Mouse (Mus musculus): ENCODE measurements around the gene Rnase12. TPM values are rescaled to one million over a fixed set of nuclear protein-coding genes. Genes with fewer than 3 reads are reported as not detected.

Rnase12 gene
- polyA plus RNA-seq, 1 experiment from 2014 or later, result 1.7 TPM

DNA sequence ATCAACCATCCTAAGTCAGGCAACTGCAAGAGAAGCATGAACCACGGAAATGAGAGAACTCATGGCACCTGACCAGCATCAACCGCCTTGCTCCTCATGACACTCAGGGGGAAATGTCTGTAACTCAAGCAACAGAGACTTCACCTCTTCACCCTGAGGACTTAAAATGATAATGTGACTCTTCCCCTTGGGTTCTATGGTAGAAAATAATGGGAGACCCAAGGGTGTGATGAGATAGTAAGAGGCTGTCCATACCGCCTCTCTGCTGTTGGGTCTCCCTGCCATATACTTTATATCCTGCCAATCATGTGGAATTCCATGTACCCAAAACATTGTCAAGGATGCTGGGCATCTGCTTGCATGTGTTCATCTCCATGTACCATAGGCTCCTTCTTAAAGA is 16.9 kb upstream of the Rnase12 start, which contains the start of gene Olfr750:
TSS of gene Olfr750 (minus strand) at position 101 of the 400 bp plus-strand sequence.
- WGBS (ENCODE audit: insufficient replicate concordance), result 62% methylated on average over 3 of the region's 3 CpGs
- Histone ChIP-seq H3K27me3 (ENCODE audit: control insufficient read depth, insufficient read depth, low read depth, low read length) (no peaks in the 10 kb centered on the region; the same call in 1 of the 2 replicates), H3K4me2 (ENCODE audit: low read depth, low read length) (no peak within 1 kb of the TSS), H3K4me1 (ENCODE audit: control insufficient read depth, low read depth, low read length) (no peaks in the 10 kb centered on the region), H3K9ac (ENCODE audit: low read depth, low read length) (no peak within 1 kb of the TSS), H3K27ac (ENCODE audit: low read length) (no peak within 1 kb of the TSS), H3K4me3 (ENCODE audit: low read depth, low read length) (no peak within 1 kb of the TSS), H3K36me3 (ENCODE audit: control insufficient read depth, insufficient read depth) (no peaks in the 10 kb centered on the region), H3K9me3 (replicated peaks; ENCODE audit: control insufficient read depth, low read length) (no peaks in the 10 kb centered on the region)
- no peak for ATAC-seq (ENCODE audit: low read depth)

GRCm38 (mm10) chr14:51069617-51070016 is 12.2 kb upstream of the Rnase12 start:
- Histone ChIP-seq H3K9me3 (replicated peaks; ENCODE audit: control insufficient read depth, low read length) (no peaks in the 10 kb centered on the region), H3K4me2 (ENCODE audit: low read depth, low read length) (no peak overlapping the region), H3K27me3 (ENCODE audit: control insufficient read depth, insufficient read depth, low read depth, low read length) (no peaks in the 10 kb centered on the region), H3K27ac (ENCODE audit: low read length) (no peak overlapping the region), H3K36me3 (ENCODE audit: control insufficient read depth, insufficient read depth) (no peaks in the 10 kb centered on the region), H3K4me3 (ENCODE audit: low read depth, low read length) (no peak overlapping the region), H3K4me1 (ENCODE audit: control insufficient read depth, low read depth, low read length) (peaks cover 8% of the 10 kb centered on the region), H3K9ac (ENCODE audit: low read depth, low read length) (no peak overlapping the region)
- no peak for ATAC-seq (ENCODE audit: low read depth)
- 68% methylated on average over 2 of the region's 2 CpGs for WGBS (ENCODE audit: insufficient replicate concordance)

GRCm38 (mm10) chr14:51068956-51069355 is 11.5 kb upstream of the Rnase12 start:
- ATAC-seq (ENCODE audit: low read depth), result no peak
- H3K4me3 ChIP-seq (ENCODE audit: low read depth, low read length), result no peak overlapping the region
- WGBS (ENCODE audit: insufficient replicate concordance), result 80% methylated on average over 5 of the region's 5 CpGs

DNA sequence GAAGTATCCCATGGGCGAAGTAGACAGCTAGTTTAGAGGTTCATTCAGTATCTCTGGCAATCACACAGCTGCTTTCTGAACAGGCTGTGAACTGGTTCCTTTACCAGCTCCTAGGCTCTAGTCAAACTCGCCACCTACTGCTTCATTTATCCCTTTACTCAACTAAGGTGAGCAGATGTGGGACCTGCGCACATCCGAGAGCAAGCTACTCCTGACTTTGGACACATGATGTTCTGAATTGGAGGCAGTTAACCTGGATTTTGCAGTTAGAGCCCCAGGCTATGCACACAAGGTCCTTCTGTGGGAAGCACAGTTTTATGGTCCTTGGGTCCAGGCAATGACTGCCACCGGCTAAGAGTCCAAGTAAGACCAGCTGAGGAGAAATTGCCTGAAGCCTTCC is 3.3 kb upstream of the Rnase12 start:
- peaks cover 12% of the 10 kb centered on the region for H3K4me1 ChIP-seq (ENCODE audit: control insufficient read depth, low read depth, low read length)
- no peak for ATAC-seq (ENCODE audit: low read depth)
- no peak overlapping the region for H3K9ac ChIP-seq (ENCODE audit: low read depth, low read length)
- H3K27ac ChIP-seq (ENCODE audit: low read length), result no peak overlapping the region
- H3K9me3 ChIP-seq (replicated peaks; ENCODE audit: control insufficient read depth, low read length), result no peaks in the 10 kb centered on the region
- no peaks in the 10 kb centered on the region for H3K36me3 ChIP-seq (ENCODE audit: control insufficient read depth, insufficient read depth)
- H3K27me3 ChIP-seq (ENCODE audit: control insufficient read depth, insufficient read depth, low read depth, low read length), result no peaks in the 10 kb centered on the region
- 73% methylated on average over 5 of the region's 5 CpGs for WGBS (ENCODE audit: insufficient replicate concordance)
- H3K4me2 ChIP-seq (ENCODE audit: low read depth, low read length), result no peak overlapping the region
- no peak overlapping the region for H3K4me3 ChIP-seq (ENCODE audit: low read depth, low read length)

More at GRCm38 (mm10) chr14:51068956-51069355, 11.5 kb upstream of the Rnase12 start:
- Histone ChIP-seq H3K4me2 (ENCODE audit: low read depth, low read length) (no peak overlapping the region), H3K27me3 (ENCODE audit: control insufficient read depth, insufficient read depth, low read depth, low read length) (no peaks in the 10 kb centered on the region), H3K36me3 (ENCODE audit: control insufficient read depth, insufficient read depth) (no peaks in the 10 kb centered on the region), H3K27ac (ENCODE audit: low read length) (no peak overlapping the region), H3K4me1 (ENCODE audit: control insufficient read depth, low read depth, low read length) (peaks cover 8% of the 10 kb centered on the region), H3K9me3 (replicated peaks; ENCODE audit: control insufficient read depth, low read length) (no peaks in the 10 kb centered on the region), H3K9ac (ENCODE audit: low read depth, low read length) (no peak overlapping the region)

- Histone ChIP-seq H3K9me3 (replicated peaks; ENCODE audit: control insufficient read depth, low read length) (no peaks in the 10 kb centered on the region), H3K4me2 (ENCODE audit: low read depth, low read length) (no peak overlapping the region), H3K36me3 (ENCODE audit: control insufficient read depth, insufficient read depth) (no peaks in the 10 kb centered on the region), H3K27me3 (ENCODE audit: control insufficient read depth, insufficient read depth, low read depth, low read length) (no peaks in the 10 kb centered on the region), H3K4me1 (ENCODE audit: control insufficient read depth, low read depth, low read length) (peaks cover 6% of the 10 kb centered on the region), H3K4me3 (ENCODE audit: low read depth, low read length) (no peak overlapping the region), H3K9ac (ENCODE audit: low read depth, low read length) (no peak overlapping the region), H3K27ac (ENCODE audit: low read length) (no peak overlapping the region)
- 48% methylated on average over 13 of the region's 13 CpGs for WGBS (ENCODE audit: insufficient replicate concordance)
- no peak for ATAC-seq (ENCODE audit: low read depth)
These were observed 2.9 kb downstream of the Rnase12 start for GRCm38 (mm10) chr14:51054243-51055237.

DNA sequence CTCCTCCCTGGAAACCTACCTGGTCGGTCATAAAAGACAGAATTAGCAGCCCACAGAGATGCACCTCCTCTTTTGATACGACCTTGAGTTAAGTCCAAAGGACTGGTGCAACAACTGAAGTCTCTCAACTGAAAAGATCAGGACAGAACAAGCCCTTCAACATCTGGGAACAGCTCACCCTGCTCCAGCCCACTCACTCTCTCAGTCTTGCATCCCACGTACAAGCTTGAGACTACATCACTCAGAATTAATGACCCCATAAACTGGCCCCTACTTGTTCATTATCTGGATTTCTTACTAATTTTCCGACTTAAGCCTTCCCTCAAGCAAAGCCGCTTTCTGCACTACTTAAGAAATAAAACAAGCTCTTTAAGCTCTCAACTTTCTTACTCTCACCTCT is 4.3 kb downstream of the Rnase12 start:
- ATAC-seq (ENCODE audit: low read depth), result no peak
- Histone ChIP-seq H3K4me1 (ENCODE audit: control insufficient read depth, low read depth, low read length) (peaks cover 6% of the 10 kb centered on the region), H3K4me3 (ENCODE audit: low read depth, low read length) (no peak overlapping the region), H3K9ac (ENCODE audit: low read depth, low read length) (no peak overlapping the region), H3K27ac (ENCODE audit: low read length) (no peak overlapping the region), H3K9me3 (replicated peaks; ENCODE audit: control insufficient read depth, low read length) (no peaks in the 10 kb centered on the region), H3K4me2 (ENCODE audit: low read depth, low read length) (no peak overlapping the region), H3K36me3 (ENCODE audit: control insufficient read depth, insufficient read depth) (no peaks in the 10 kb centered on the region), H3K27me3 (ENCODE audit: control insufficient read depth, insufficient read depth, low read depth, low read length) (no peaks in the 10 kb centered on the region)
- 60% methylated on average over 5 of the region's 5 CpGs for WGBS (ENCODE audit: insufficient replicate concordance)

DNA sequence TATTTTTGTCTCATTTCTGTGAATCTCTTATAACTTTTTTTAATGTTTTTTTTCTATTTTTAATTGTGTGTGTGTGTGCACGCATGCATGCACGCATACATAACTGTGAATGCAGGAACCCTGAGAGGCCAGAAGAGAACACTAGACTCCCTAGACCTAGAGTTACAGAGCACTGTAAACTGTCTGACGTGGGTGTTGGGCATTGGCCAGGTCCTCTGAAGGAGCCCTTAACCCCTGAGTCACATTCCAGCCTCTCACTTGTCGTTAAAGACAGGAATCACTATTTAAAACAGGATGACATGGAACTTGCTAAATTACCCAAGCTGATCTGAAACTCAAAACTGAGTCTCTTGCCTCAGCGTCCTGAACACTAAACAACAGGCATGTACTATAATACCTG is 5.5 kb downstream of the Rnase12 start:
- H3K9ac ChIP-seq (ENCODE audit: low read depth, low read length), result no peak overlapping the region
- H3K36me3 ChIP-seq (ENCODE audit: control insufficient read depth, insufficient read depth), result no peaks in the 10 kb centered on the region
- no peak for ATAC-seq (ENCODE audit: low read depth)
- no peak overlapping the region for H3K27ac ChIP-seq (ENCODE audit: low read length)
- no peaks in the 10 kb centered on the region for H3K9me3 ChIP-seq (replicated peaks; ENCODE audit: control insufficient read depth, low read length)
- H3K4me3 ChIP-seq (ENCODE audit: low read depth, low read length), result no peak overlapping the region
- H3K27me3 ChIP-seq (ENCODE audit: control insufficient read depth, insufficient read depth, low read depth, low read length), result no peaks in the 10 kb centered on the region
- no peak overlapping the region for H3K4me2 ChIP-seq (ENCODE audit: low read depth, low read length)
- 57% methylated on average over 5 of the region's 5 CpGs for WGBS (ENCODE audit: insufficient replicate concordance)
- H3K4me1 ChIP-seq (ENCODE audit: control insufficient read depth, low read depth, low read length), result no peaks in the 10 kb centered on the region

GRCm38 (mm10) chr14:51050063-51050462 is 7.4 kb downstream of the Rnase12 start, which contains the start of gene Rnase11:
Rnase11 (minus strand) TSS chr14:51050163.
- H3K36me3 ChIP-seq (ENCODE audit: control insufficient read depth, insufficient read depth), result no peaks in the 10 kb centered on the region
- no peak for ATAC-seq (ENCODE audit: low read depth)
- no peaks in the 10 kb centered on the region for H3K4me1 ChIP-seq (ENCODE audit: control insufficient read depth, low read depth, low read length)
- no peak within 1 kb of the TSS for H3K27ac ChIP-seq (ENCODE audit: low read length)
- 57% methylated on average over 2 of the region's 2 CpGs for WGBS (ENCODE audit: insufficient replicate concordance)
- no peak within 1 kb of the TSS for H3K4me2 ChIP-seq (ENCODE audit: low read depth, low read length)
- H3K27me3 ChIP-seq (ENCODE audit: control insufficient read depth, insufficient read depth, low read depth, low read length), result no peaks in the 10 kb centered on the region
- H3K9me3 ChIP-seq (replicated peaks; ENCODE audit: control insufficient read depth, low read length), result no peaks in the 10 kb centered on the region
- no peak within 1 kb of the TSS for H3K9ac ChIP-seq (ENCODE audit: low read depth, low read length)
- H3K4me3 ChIP-seq (ENCODE audit: low read depth, low read length), result no peak within 1 kb of the TSS

- Histone ChIP-seq H3K4me2 (ENCODE audit: low read depth, low read length) (no peak overlapping the region), H3K9me3 (replicated peaks; ENCODE audit: control insufficient read depth, low read length) (no peaks in the 10 kb centered on the region), H3K4me3 (ENCODE audit: low read depth, low read length) (no peak overlapping the region), H3K9ac (ENCODE audit: low read depth, low read length) (no peak overlapping the region), H3K4me1 (ENCODE audit: control insufficient read depth, low read depth, low read length) (no peaks in the 10 kb centered on the region), H3K27ac (ENCODE audit: low read length) (no peak overlapping the region), H3K36me3 (ENCODE audit: control insufficient read depth, insufficient read depth) (no peaks in the 10 kb centered on the region), H3K27me3 (ENCODE audit: control insufficient read depth, insufficient read depth, low read depth, low read length) (no peaks in the 10 kb centered on the region)
- 7% methylated on average over 5 of the region's 5 CpGs for WGBS (ENCODE audit: insufficient replicate concordance)
- no peak for ATAC-seq (ENCODE audit: low read depth)
These were observed 9.6 kb downstream of the Rnase12 start for GRCm38 (mm10) chr14:51047846-51048245.

Measured in liver, embryonic 16.5 days (tissue).